Mouse (Mus musculus): ENCODE measurements around the gene Trpv5.

- TF ChIP-seq BHLHE40 (IDR thresholded peaks at IDR 0.05; ENCODE audit: low read depth, low read length) = no peak
- no peak for TF ChIP-seq CTCF (conservative IDR thresholded peaks at IDR 0.05 in 1 of 2, IDR thresholded peaks at IDR 0.05 in 1 of 2; ENCODE audit: low read depth in 2 of 2, low read length in 2 of 2)
- TF ChIP-seq ELF1 (IDR thresholded peaks at IDR 0.05; ENCODE audit: low read depth, low read length) = no peak
- no peak for TF ChIP-seq EP300 (IDR thresholded peaks at IDR 0.05; ENCODE audit: low read length)
- no peak for TF ChIP-seq POLR2AphosphoS2 (IDR thresholded peaks at IDR 0.05; ENCODE audit: low read depth, low read length)
- TF ChIP-seq CHD2 (IDR thresholded peaks at IDR 0.05; ENCODE audit: low read length) = no peak
- no peak for TF ChIP-seq POLR2A (IDR thresholded peaks at IDR 0.05; ENCODE audit: low read depth, low read length)
These were observed 72.9 kb downstream of the Trpv5 start for GRCm38 (mm10) chr6:41607637-41608036.

Measured in CH12.LX (cell line).